In the genomic region with DNA sequence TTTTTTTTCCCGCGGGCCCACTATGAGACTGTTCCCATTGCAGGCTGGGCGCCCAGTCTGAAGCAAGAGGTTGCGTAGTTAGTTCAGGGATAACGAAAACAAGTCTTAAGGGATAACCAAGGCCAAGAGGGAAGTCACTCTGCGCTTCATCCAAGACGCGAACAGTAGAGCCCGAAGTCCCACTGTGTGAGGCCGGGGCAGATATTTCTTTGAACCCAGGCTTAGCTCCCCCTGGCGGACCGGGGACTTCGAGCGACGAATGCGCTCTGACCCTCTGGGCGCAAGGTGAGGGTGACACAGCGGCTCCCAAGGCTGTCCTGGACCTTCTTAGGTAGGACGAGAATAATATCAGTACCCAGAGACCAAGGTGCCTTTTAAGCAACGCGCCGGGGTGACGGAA, we compare ENCODE assay signal across 8 mouse cellular contexts. TPM values are rescaled to one million over a fixed set of nuclear protein-coding genes. Genes with fewer than 3 reads are reported as not detected.
A peak's percentile ranks its signal among the peaks of the same experiment; 100 is the strongest.
DNase-seq lines count a peak whose midpoint lies in the region; ATAC-seq and TF ChIP-seq lines count a peak whose summit lies in the region.

No protein-coding gene starts in this region.

- ATAC-seq in cerebellum, adult (ENCODE audit: insufficient number of reproducible peaks, low FRiP score, low TSS enrichment): no peak
- ATAC-seq in forebrain, embryonic 14.5 days: no peak
- no peak for ATAC-seq in limb, embryonic 12.5 days (ENCODE audit: insufficient number of reproducible peaks, insufficient read depth, low FRiP score, low TSS enrichment, low read depth)
- ATAC-seq in midbrain, embryonic 11.5 days (ENCODE audit: low FRiP score): no peak

- peaks cover 6% of the 10 kb centered on the region; the same call in 1 of the 2 replicates for H3K4me1 ChIP-seq in bone marrow macrophage, adult 2 months (ENCODE audit: control insufficient read depth, insufficient read depth, low read length)
- H3K4me1 ChIP-seq in forebrain, embryonic 14.5 days (ENCODE audit: control insufficient read depth, insufficient read depth, low read length): peaks cover 8% of the 10 kb centered on the region
- H3K4me1 ChIP-seq in limb, embryonic 12.5 days (replicated peaks): peaks cover 64% of the 10 kb centered on the region
- peaks cover 33% of the 10 kb centered on the region for H3K4me1 ChIP-seq in midbrain, embryonic 11.5 days (ENCODE audit: control insufficient read depth, insufficient read depth, low read length)

- WGBS in forebrain, embryonic 14.5 days: 1% methylated on average over 23 of the region's 23 CpGs
- whole genome bisulfite sequencing in limb, embryonic 12.5 days: under 1% methylated on average over 23 of the region's 23 CpGs
- WGBS in midbrain, embryonic 11.5 days: 1% methylated on average over 23 of the region's 23 CpGs

- no peak overlapping the region for H3K9ac ChIP-seq in forebrain, embryonic 14.5 days (ENCODE audit: low read length)
- H3K9ac ChIP-seq in limb, embryonic 12.5 days (replicated peaks): peak overlapping the region; percentile 81
- H3K9ac ChIP-seq in midbrain, embryonic 11.5 days (ENCODE audit: low read length): no peak overlapping the region

- peaks cover 85% of the 10 kb centered on the region for H3K27me3 ChIP-seq in forebrain, embryonic 14.5 days (replicated peaks; ENCODE audit: control insufficient read depth, insufficient read depth, low read length)
- H3K27me3 ChIP-seq in limb, embryonic 12.5 days: peaks cover 99% of the 10 kb centered on the region
- peaks cover 92% of the 10 kb centered on the region for H3K27me3 ChIP-seq in midbrain, embryonic 11.5 days (ENCODE audit: control insufficient read depth, insufficient read depth, low read length)

- H3K27ac ChIP-seq in bone marrow macrophage, adult 2 months (ENCODE audit: insufficient read depth, low read depth, low read length): no peak overlapping the region
- H3K27ac ChIP-seq in forebrain, embryonic 14.5 days (ENCODE audit: low read depth, low read length): no peak overlapping the region
- peak overlapping the region; percentile 81 for H3K27ac ChIP-seq in limb, embryonic 12.5 days
- no peak overlapping the region for H3K27ac ChIP-seq in midbrain, embryonic 11.5 days (ENCODE audit: low read depth, low read length)

- DNase-seq in cerebellum, adult 11-12 months: peak; percentile 10
- peak; percentile 36 for DNase-seq in forebrain, embryonic 14.5 days (ENCODE audit: low spot score)
- peak; percentile 85 for DNase-seq in heart, postnatal 4 days
- DNase-seq in midbrain, embryonic 11.5 days (ENCODE audit: low spot score, missing footprints): peak; percentile 96
- DNase-seq in spleen, postnatal 4 days (ENCODE audit: low spot score in 2 of 2): peak; percentile 65 to 88

- no peak for TF ChIP-seq POLR2A in bone marrow macrophage, adult 2 months (IDR thresholded peaks at IDR 0.05; ENCODE audit: borderline replicate concordance, low read depth, low read length)

- no peaks in the 10 kb centered on the region for H3K9me3 ChIP-seq in forebrain, embryonic 14.5 days (replicated peaks; ENCODE audit: control insufficient read depth, low read length)
- no peaks in the 10 kb centered on the region for H3K9me3 ChIP-seq in limb, embryonic 12.5 days
- no peaks in the 10 kb centered on the region for H3K9me3 ChIP-seq in midbrain, embryonic 11.5 days (ENCODE audit: control insufficient read depth, low read length)

- no peaks in the 10 kb centered on the region for H3K36me3 ChIP-seq in forebrain, embryonic 14.5 days (ENCODE audit: control insufficient read depth, insufficient read depth, low read length)
- no peaks in the 10 kb centered on the region for H3K36me3 ChIP-seq in limb, embryonic 12.5 days
- H3K36me3 ChIP-seq in midbrain, embryonic 11.5 days (ENCODE audit: control insufficient read depth, insufficient read depth, low read length): no peaks in the 10 kb centered on the region

- peak; percentile 54 for TF ChIP-seq CTCF in bone marrow macrophage, adult 2 months (IDR thresholded peaks at IDR 0.05; ENCODE audit: low read depth, low read length)

- H3K4me2 ChIP-seq in forebrain, embryonic 14.5 days (ENCODE audit: low read length): peak overlapping the region; percentile 79; the same call in 1 of the 2 replicates
- H3K4me2 ChIP-seq in limb, embryonic 12.5 days: peak overlapping the region; percentile 96
- H3K4me2 ChIP-seq in midbrain, embryonic 11.5 days: peak overlapping the region; percentile 98

- no peak overlapping the region for H3K4me3 ChIP-seq in bone marrow macrophage, adult 2 months (ENCODE audit: insufficient read depth, low read length)
- peak overlapping the region; percentile 37 for H3K4me3 ChIP-seq in forebrain, embryonic 14.5 days (ENCODE audit: low read depth, low read length)
- peak overlapping the region; percentile 71 for H3K4me3 ChIP-seq in limb, embryonic 12.5 days (replicated peaks)
- H3K4me3 ChIP-seq in midbrain, embryonic 11.5 days (ENCODE audit: low read depth, low read length): peak overlapping the region; percentile 32

RNA-seq across cellular contexts. Expression of gene Wnt11, which starts 1.7 kb away (rescaled TPM):
- not detected in 2 replicates for polyA plus RNA-seq in bone marrow macrophage, adult 2 months (2012; ENCODE audit: insufficient read depth, insufficient read length, missing spikeins)
- polyA plus RNA-seq in forebrain, embryonic 14.5 days (2014; fragmentation: Nextera tagmentation; extraction: Ambion mirVana): 0.26 and 0.50 TPM in 2 replicates
- total RNA-seq in heart, postnatal 4 days (2021): 1 to 10 TPM; 4.4 to 5.7 TPM
- 44.4 and 67.0 TPM in 2 replicates for polyA plus RNA-seq in limb, embryonic 12.5 days (2016; fragmentation: Nextera tagmentation; extraction: Ambion mirVana)
- polyA plus RNA-seq in midbrain, embryonic 11.5 days (2014; fragmentation: Nextera tagmentation; extraction: Ambion mirVana): 0.61 and 0.71 TPM in 2 replicates

Comparison
In these comparisons a context has a peak if more than half of its experiments do, and no peak if none do; other contexts are left out.
1. DNase-seq: peak in every context shown above with its lines; median percentile 96 in midbrain, embryonic 11.5 days; 85 in heart, postnatal 4 days; 76 in spleen, postnatal 4 days; 36 in forebrain, embryonic 14.5 days; 10 in cerebellum, adult 11-12 months.
2. RNA of gene Wnt11, which starts 1.7 kb away (polyA plus RNA-seq): 44.4 to 67.0 TPM in limb, embryonic 12.5 days; 0.61 to 0.71 TPM in midbrain, embryonic 11.5 days, 0.26 to 0.50 TPM in forebrain, embryonic 14.5 days and not detected in bone marrow macrophage, adult 2 months; every median in the first group is over 10 times any median in the second.
3. Peak in every context shown above with its lines, with median percentiles within 50 percentile points of each other: H3K4me2 ChIP-seq.